Mouse (Mus musculus): ENCODE measurements around the gene Dnaja3. TPM values are rescaled to one million over a fixed set of nuclear protein-coding genes. Genes with fewer than 3 reads are reported as not detected.

Dnaja3 gene
- polyA plus RNA-seq, 1 experiment: 64.0 TPM

- no peak for TF ChIP-seq CTCF (IDR thresholded peaks at IDR 0.05; ENCODE audit: borderline replicate concordance, insufficient read depth, low read depth, low read length)
- no peak overlapping the region for H3K27ac ChIP-seq (ENCODE audit: insufficient read depth, low read length)
- H3K4me3 ChIP-seq (replicated peaks; ENCODE audit: insufficient read depth, low read depth, low read length): no peak overlapping the region
- WGBS: 48% methylated on average over 3 of the region's 3 CpGs
- no peaks in the 10 kb centered on the region for H3K27me3 ChIP-seq (ENCODE audit: control insufficient read depth, insufficient read depth, low read length)
- H3K4me1 ChIP-seq (ENCODE audit: control insufficient read depth, insufficient read depth, low read length): peaks cover 7% of the 10 kb centered on the region
- DNase-seq: no peak
These were observed 43.6 kb upstream of the Dnaja3 start for GRCm38 (mm10) chr16:4596141-4596728.

- WGBS: 62% methylated on average over 2 of the region's 2 CpGs
- peaks cover 7% of the 10 kb centered on the region for H3K4me1 ChIP-seq (ENCODE audit: control insufficient read depth, insufficient read depth, low read length)
- no peaks in the 10 kb centered on the region for H3K27me3 ChIP-seq (ENCODE audit: control insufficient read depth, insufficient read depth, low read length)
- H3K27ac ChIP-seq (ENCODE audit: insufficient read depth, low read length): no peak overlapping the region
- TF ChIP-seq CTCF (IDR thresholded peaks at IDR 0.05; ENCODE audit: borderline replicate concordance, insufficient read depth, low read depth, low read length): no peak
- no peak for TF ChIP-seq POLR2A (IDR thresholded peaks at IDR 0.05; ENCODE audit: borderline replicate concordance, insufficient read depth, low read length)
- H3K4me3 ChIP-seq (replicated peaks; ENCODE audit: insufficient read depth, low read depth, low read length): no peak overlapping the region
- DNase-seq: no peak
These were observed 43.0 kb upstream of the Dnaja3 start for GRCm38 (mm10) chr16:4596836-4597235.

- peaks cover 10% of the 10 kb centered on the region for H3K4me1 ChIP-seq (ENCODE audit: control insufficient read depth, insufficient read depth, low read length)
- H3K27me3 ChIP-seq (ENCODE audit: control insufficient read depth, insufficient read depth, low read length): no peaks in the 10 kb centered on the region
- 74% methylated on average over 7 of the region's 7 CpGs for WGBS
- TF ChIP-seq CTCF (IDR thresholded peaks at IDR 0.05; ENCODE audit: borderline replicate concordance, insufficient read depth, low read depth, low read length) (no peak), POLR2A (IDR thresholded peaks at IDR 0.05; ENCODE audit: borderline replicate concordance, insufficient read depth, low read length) (no peak)
- DNase-seq: no peak
- H3K4me3 ChIP-seq (replicated peaks; ENCODE audit: insufficient read depth, low read depth, low read length): no peak overlapping the region
- H3K27ac ChIP-seq (ENCODE audit: insufficient read depth, low read length): no peak overlapping the region
These were observed 42.5 kb upstream of the Dnaja3 start for GRCm38 (mm10) chr16:4597296-4597695.

- no peak overlapping the region for H3K4me3 ChIP-seq (replicated peaks; ENCODE audit: insufficient read depth, low read depth, low read length)
- WGBS: 82% methylated on average over 5 of the region's 5 CpGs
- H3K27ac ChIP-seq (ENCODE audit: insufficient read depth, low read length): no peak overlapping the region
- TF ChIP-seq POLR2A (IDR thresholded peaks at IDR 0.05; ENCODE audit: borderline replicate concordance, insufficient read depth, low read length) (no peak), CTCF (IDR thresholded peaks at IDR 0.05; ENCODE audit: borderline replicate concordance, insufficient read depth, low read depth, low read length) (no peak)
- no peak for DNase-seq
- H3K27me3 ChIP-seq (ENCODE audit: control insufficient read depth, insufficient read depth, low read length): no peaks in the 10 kb centered on the region
- H3K4me1 ChIP-seq (ENCODE audit: control insufficient read depth, insufficient read depth, low read length): peaks cover 12% of the 10 kb centered on the region
These were observed 41.7 kb upstream of the Dnaja3 start for GRCm38 (mm10) chr16:4598041-4598440.

- no peak for TF ChIP-seq POLR2A (IDR thresholded peaks at IDR 0.05; ENCODE audit: borderline replicate concordance, insufficient read depth, low read length)
- no peak for TF ChIP-seq CTCF (IDR thresholded peaks at IDR 0.05; ENCODE audit: borderline replicate concordance, insufficient read depth, low read depth, low read length)
- H3K4me1 ChIP-seq (ENCODE audit: control insufficient read depth, insufficient read depth, low read length): peaks cover 12% of the 10 kb centered on the region; the same call in 1 of the 2 replicates
- DNase-seq: no peak
- no peak overlapping the region for H3K27ac ChIP-seq (ENCODE audit: insufficient read depth, low read length)
- no peak overlapping the region for H3K4me3 ChIP-seq (replicated peaks; ENCODE audit: insufficient read depth, low read depth, low read length)
- no peaks in the 10 kb centered on the region for H3K27me3 ChIP-seq (ENCODE audit: control insufficient read depth, insufficient read depth, low read length)
- WGBS: 21% methylated on average over 6 of the region's 6 CpGs
These were observed 40.8 kb upstream of the Dnaja3 start for GRCm38 (mm10) chr16:4598891-4599543.

GRCm38 (mm10) chr16:4599616-4600015, 40.2 kb upstream of the Dnaja3 start:
- DNase-seq: no peak
- Histone ChIP-seq H3K27me3 (ENCODE audit: control insufficient read depth, insufficient read depth, low read length) (no peaks in the 10 kb centered on the region), H3K4me1 (ENCODE audit: control insufficient read depth, insufficient read depth, low read length) (peaks cover 12% of the 10 kb centered on the region; the same call in 1 of the 2 replicates), H3K27ac (ENCODE audit: insufficient read depth, low read length) (no peak overlapping the region), H3K4me3 (replicated peaks; ENCODE audit: insufficient read depth, low read depth, low read length) (no peak overlapping the region)
- 81% methylated on average over 3 of the region's 3 CpGs for WGBS
- no peak for TF ChIP-seq POLR2A (IDR thresholded peaks at IDR 0.05; ENCODE audit: borderline replicate concordance, insufficient read depth, low read length)
- TF ChIP-seq CTCF (IDR thresholded peaks at IDR 0.05; ENCODE audit: borderline replicate concordance, insufficient read depth, low read depth, low read length): no peak

GRCm38 (mm10) chr16:4600701-4601310, 39.0 kb upstream of the Dnaja3 start:
- Histone ChIP-seq H3K27ac (ENCODE audit: insufficient read depth, low read length) (no peak overlapping the region), H3K27me3 (ENCODE audit: control insufficient read depth, insufficient read depth, low read length) (no peaks in the 10 kb centered on the region), H3K4me1 (ENCODE audit: control insufficient read depth, insufficient read depth, low read length) (peaks cover 5% of the 10 kb centered on the region; the same call in 1 of the 2 replicates), H3K4me3 (replicated peaks; ENCODE audit: insufficient read depth, low read depth, low read length) (no peak overlapping the region)
- TF ChIP-seq CTCF (IDR thresholded peaks at IDR 0.05; ENCODE audit: borderline replicate concordance, insufficient read depth, low read depth, low read length) (no peak), POLR2A (IDR thresholded peaks at IDR 0.05; ENCODE audit: borderline replicate concordance, insufficient read depth, low read length) (no peak)
- 84% methylated on average over 9 of the region's 9 CpGs for WGBS
- no peak for DNase-seq

- no peak for DNase-seq
- no peak for TF ChIP-seq POLR2A (IDR thresholded peaks at IDR 0.05; ENCODE audit: borderline replicate concordance, insufficient read depth, low read length)
- no peak overlapping the region for H3K27ac ChIP-seq (ENCODE audit: insufficient read depth, low read length)
- no peak overlapping the region for H3K4me3 ChIP-seq (replicated peaks; ENCODE audit: insufficient read depth, low read depth, low read length)
- H3K4me1 ChIP-seq (ENCODE audit: control insufficient read depth, insufficient read depth, low read length): peaks cover 5% of the 10 kb centered on the region
- WGBS: 34% methylated on average over 3 of the region's 3 CpGs
- no peaks in the 10 kb centered on the region for H3K27me3 ChIP-seq (ENCODE audit: control insufficient read depth, insufficient read depth, low read length)
These were observed 37.6 kb upstream of the Dnaja3 start for GRCm38 (mm10) chr16:4602189-4602588.

Measured in cerebellum, adult 2 months (tissue).